Mouse (Mus musculus) hindbrain, embryonic 13.5 days (tissue): ENCODE data around the gene Arsb. TPM values are rescaled to one million over a fixed set of nuclear protein-coding genes. Genes with fewer than 3 reads are reported as not detected.

Source experiments
- ATAC-seq: fragments of 200-750 bp; cut with Nextera tagmentation; 2 replicates; pipeline ENCODE4 v1.8.0; 2017; ENCODE audit warnings: moderate TSS enrichment; ENCODE audit not compliant: low FRiP score
- H3K27ac ChIP-seq: fragments of 300-500 bp; sonication (generic); 2 replicates; pipeline ENCODE4 v1.5.1; 2015; ENCODE audit warnings: inconsistent platforms, mild to moderate bottlenecking, moderate library complexity
- H3K27me3 ChIP-seq: fragments of 300-500 bp; sonication (generic); 2 replicates; pipeline ENCODE4 v1.6.1; 2015; ENCODE audit warnings: mild to moderate bottlenecking, inconsistent platforms
- H3K36me3 ChIP-seq: fragments of 300-500 bp; sonication (generic); 2 replicates; pipeline ENCODE4 v1.6.1; 2015; ENCODE audit warnings: mild to moderate bottlenecking, inconsistent platforms
- H3K4me1 ChIP-seq: fragments of 300-500 bp; sonication (generic); replicated peaks from 2 replicates; pipeline ENCODE4 v1.6.1; 2015; ENCODE audit warnings: inconsistent platforms
- H3K4me2 ChIP-seq: fragments of 300-500 bp; sonication (generic); 2 replicates; pipeline ENCODE4 v1.6.1; 2015; ENCODE audit warnings: inconsistent platforms, mild to moderate bottlenecking, moderate library complexity
- H3K4me3 ChIP-seq: fragments of 300-500 bp; sonication (generic); 2 replicates; pipeline ENCODE4 v1.5.1; 2015; ENCODE audit warnings: mild to moderate bottlenecking, inconsistent platforms
- H3K9ac ChIP-seq: fragments of 300-500 bp; sonication (generic); 2 replicates; pipeline ENCODE4 v1.6.1; 2015; ENCODE audit warnings: mild to moderate bottlenecking, inconsistent platforms
- H3K9me3 ChIP-seq: fragments of 300-500 bp; sonication (generic); 2 replicates; pipeline ENCODE4 v1.6.1; 2016; ENCODE audit warnings: inconsistent platforms
- WGBS: fragments of 180-500 bp; shearing (Covaris S2); methylation state at CpG from one replicate; pipeline ENCODE4 v1.1.7; 2015; 5-methylcytosine and 5-hydroxymethylcytosine counted together
- polyA plus RNA-seq: library from polyadenylated mRNA; unstranded; fragments of >200 nt; fragmentation: Nextera tagmentation; extraction: Ambion mirVana; gene quantifications from 2 replicates; pipeline ENCODE4 v1.2.1, GENCODE M21; 2015

Gene Arsb
- polyA plus RNA-seq, 1 experiment from 2014 or later = 6.1 TPM

DNA sequence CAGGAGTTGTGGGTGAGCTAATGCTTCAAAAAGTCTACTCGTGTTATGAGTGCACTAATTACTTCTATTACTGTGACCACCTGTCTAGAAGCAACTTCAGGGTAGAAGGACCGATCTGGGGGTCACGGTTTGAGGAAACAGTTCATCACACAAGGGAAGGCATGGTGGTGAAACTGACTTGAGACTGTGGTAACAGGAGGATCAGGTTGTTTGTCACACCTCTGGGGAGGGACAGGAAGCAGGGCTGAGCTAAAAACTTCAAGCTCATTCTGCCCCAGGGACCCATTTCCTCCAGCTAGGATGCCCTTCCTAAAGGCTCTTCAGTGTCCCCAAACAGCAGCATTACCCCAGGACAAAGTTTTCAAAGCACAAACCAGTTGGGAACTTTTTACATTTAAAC lies 8.6 kb upstream of the Arsb start:
- 90% methylated on average over 3 of the region's 3 CpGs for WGBS
- ATAC-seq = no peak
- H3K9ac ChIP-seq = no peak overlapping the region

DNA sequence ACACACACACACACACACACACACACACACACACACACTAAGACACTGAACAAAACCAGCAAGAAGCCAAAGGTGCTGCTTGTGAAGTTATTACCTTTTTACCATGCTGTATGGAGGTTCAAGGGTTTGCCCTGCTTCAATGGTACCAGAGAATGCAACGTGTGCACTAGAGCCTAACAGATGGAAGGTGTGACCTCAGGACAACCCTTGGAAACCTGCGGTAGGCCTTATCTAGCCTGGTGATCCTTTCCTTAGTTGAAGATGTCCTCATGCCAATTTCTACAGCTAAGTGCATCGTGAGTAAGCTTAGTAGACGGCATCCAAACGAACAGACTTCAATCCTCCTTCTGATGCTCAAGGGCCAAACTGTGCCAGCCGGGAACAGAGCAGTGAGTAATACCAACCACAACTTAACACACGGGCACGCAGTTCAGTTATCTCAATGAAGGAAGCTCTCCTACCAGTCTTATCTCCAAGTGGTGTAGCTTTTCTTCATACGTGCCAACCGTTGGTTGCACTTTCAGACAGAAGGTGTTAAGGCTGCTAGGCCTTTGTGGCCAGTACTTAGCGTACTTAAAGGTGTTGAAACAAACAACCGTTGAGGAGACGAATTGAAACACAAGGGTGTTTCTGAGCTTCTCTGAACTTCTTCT lies 7.0 kb upstream of the Arsb start:
- H3K9ac ChIP-seq = no peak overlapping the region
- WGBS = 92% methylated on average over 13 of the region's 13 CpGs
- H3K27ac ChIP-seq = no peak overlapping the region
- H3K4me1 ChIP-seq = no peaks in the 10 kb centered on the region
- H3K36me3 ChIP-seq = no peaks in the 10 kb centered on the region
- no peak overlapping the region for H3K4me2 ChIP-seq
- no peak for ATAC-seq
- H3K27me3 ChIP-seq = 0 out of 2 replicates have a peak, but pooled peaks cover 3% of the 10 kb centered on the region
- no peak overlapping the region for H3K4me3 ChIP-seq
- no peaks in the 10 kb centered on the region for H3K9me3 ChIP-seq

More for the DNA sequence above, 8.6 kb upstream of the Arsb start:
- no peaks in the 10 kb centered on the region for H3K27me3 ChIP-seq
- H3K4me1 ChIP-seq = no peaks in the 10 kb centered on the region
- H3K36me3 ChIP-seq = no peaks in the 10 kb centered on the region
- no peak overlapping the region for H3K27ac ChIP-seq
- no peak overlapping the region for H3K4me2 ChIP-seq
- no peak overlapping the region for H3K4me3 ChIP-seq
- no peaks in the 10 kb centered on the region for H3K9me3 ChIP-seq

DNA sequence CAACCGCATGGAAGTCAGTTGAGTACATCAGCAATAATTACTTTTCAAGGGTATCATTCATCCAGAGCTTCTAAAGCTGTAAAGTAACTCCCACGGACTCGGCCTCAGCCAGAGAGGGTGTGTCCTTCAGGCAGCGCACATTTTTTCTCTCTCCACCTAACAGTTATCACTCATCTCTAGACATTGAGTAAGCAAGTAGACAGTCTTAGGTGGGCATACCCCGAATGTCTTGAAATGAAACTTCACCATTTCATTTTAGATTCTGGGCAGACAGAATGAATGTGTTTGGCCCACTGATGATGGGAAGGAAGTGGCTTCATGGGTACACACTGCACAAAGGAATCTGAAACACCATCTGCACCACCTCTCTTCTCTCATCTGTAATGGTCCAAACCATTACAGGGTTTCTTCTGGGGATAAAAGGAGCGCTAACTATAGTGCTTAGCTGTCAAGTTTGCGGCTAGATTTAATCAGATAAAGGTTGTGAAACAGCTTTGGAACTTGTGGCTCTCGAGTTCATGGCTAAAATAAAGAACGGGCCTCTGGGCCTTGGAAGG lies 321 bp upstream of the Arsb start:
- 34% methylated on average over 9 of the region's 9 CpGs for WGBS
- 0 out of 2 replicates have a peak, but pooled peaks have one; percentile 47 for ATAC-seq
- 0 out of 2 replicates have a peak, but pooled peaks cover 5% of the 10 kb centered on the region for H3K27me3 ChIP-seq

DNA sequence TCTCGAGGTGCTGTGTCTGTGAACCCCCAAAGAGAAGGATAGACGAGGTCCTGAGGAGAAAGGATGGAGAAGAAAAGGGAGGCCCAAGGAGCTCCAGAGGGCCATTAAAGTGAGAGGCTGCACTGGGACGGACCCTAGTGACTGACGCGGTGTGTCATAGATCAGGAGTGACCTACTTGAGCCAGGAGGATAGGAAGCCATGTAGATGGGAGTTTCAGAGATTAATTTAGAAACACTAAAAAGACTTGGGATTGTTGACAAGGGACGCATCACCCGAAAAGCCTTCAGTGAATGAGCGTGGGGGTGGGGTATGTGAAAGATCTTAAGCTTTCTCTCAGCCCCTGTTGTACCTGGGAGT lies 828 bp downstream of the Arsb start:
- Histone ChIP-seq H3K27ac (peak overlapping the region; percentile 91), H3K36me3 (no peaks in the 10 kb centered on the region), H3K4me3 (peak overlapping the region; percentile 62), H3K27me3 (0 out of 2 replicates have a peak, but pooled peaks cover 5% of the 10 kb centered on the region), H3K9me3 (no peaks in the 10 kb centered on the region), H3K4me1 (peaks cover 19% of the 10 kb centered on the region), H3K9ac (peak overlapping the region; percentile 88), H3K4me2 (peak overlapping the region; percentile 90)
- WGBS = 32% methylated on average over 8 of the region's 8 CpGs
- ATAC-seq = peak; percentile 65

More for the DNA sequence above, 321 bp upstream of the Arsb start:
- H3K4me3 ChIP-seq = peak overlapping the region; percentile 62
- H3K36me3 ChIP-seq = no peaks in the 10 kb centered on the region
- H3K9me3 ChIP-seq = no peaks in the 10 kb centered on the region
- peak overlapping the region; percentile 88 for H3K9ac ChIP-seq
- H3K4me2 ChIP-seq = peak overlapping the region; percentile 90
- H3K27ac ChIP-seq = peak overlapping the region; percentile 91
- H3K4me1 ChIP-seq = peaks cover 19% of the 10 kb centered on the region

DNA sequence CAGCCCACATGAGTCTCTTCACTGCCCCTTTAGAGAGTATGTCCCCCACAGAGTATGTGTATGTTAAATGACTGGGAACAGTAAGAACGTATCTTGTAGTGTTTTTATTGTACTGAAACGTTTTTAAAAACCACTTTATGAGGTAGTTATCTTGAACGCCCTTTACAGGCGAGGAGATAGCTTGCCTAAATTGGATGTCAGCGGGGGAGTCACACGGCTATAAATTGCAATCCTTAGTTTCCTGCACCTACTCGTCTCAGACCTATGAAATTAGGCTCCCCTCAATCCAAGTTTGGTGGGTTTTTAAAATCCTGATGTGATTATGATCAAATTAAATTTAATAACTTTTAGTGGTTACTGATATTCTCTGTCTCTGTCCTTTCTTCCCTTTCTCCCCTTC lies 1.4 kb downstream of the Arsb start:
- ATAC-seq = no peak
- Histone ChIP-seq H3K9me3 (no peaks in the 10 kb centered on the region), H3K4me2 (peak overlapping the region; percentile 90), H3K4me1 (peaks cover 19% of the 10 kb centered on the region), H3K9ac (0 out of 2 replicates have a peak overlapping the region, but pooled peaks have one; percentile 88), H3K27ac (no peak overlapping the region), H3K4me3 (peak overlapping the region; percentile 62), H3K36me3 (no peaks in the 10 kb centered on the region), H3K27me3 (0 out of 2 replicates have a peak, but pooled peaks cover 5% of the 10 kb centered on the region)
- 77% methylated on average over 7 of the region's 7 CpGs for WGBS

DNA sequence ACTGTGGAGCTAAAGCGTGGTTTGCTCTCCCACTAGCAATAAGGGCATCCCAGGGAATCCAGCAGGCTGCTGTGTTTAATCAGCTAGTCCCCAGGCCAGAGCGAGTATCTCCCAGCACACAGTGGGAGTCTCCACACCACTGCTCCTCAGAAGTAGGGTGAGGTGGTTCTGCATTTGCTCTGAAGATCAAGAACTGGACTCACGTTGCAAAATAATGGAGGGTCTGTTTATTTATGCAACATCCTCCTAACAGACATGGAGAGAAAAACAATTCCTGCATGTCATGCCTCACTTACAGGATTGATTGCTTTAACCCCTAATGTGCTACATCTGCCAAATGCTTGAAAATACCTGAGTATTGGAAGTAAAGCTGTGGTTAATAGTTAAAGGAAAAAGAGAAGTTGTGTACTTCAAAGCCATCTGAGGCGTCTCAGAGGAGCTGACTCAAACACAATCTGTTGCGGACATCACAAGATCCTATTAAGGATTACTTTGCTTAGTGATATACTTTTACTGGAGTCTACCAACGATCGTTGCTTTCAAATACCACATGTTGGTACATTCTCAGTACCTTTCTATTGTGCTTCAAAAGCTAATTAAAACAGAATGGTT lies 2.4 kb downstream of the Arsb start:
- H3K9me3 ChIP-seq = no peaks in the 10 kb centered on the region
- peaks cover 19% of the 10 kb centered on the region for H3K4me1 ChIP-seq
- no peak overlapping the region for H3K27ac ChIP-seq
- no peak overlapping the region for H3K4me2 ChIP-seq
- 70% methylated on average over 7 of the region's 7 CpGs for WGBS
- H3K27me3 ChIP-seq = 0 out of 2 replicates have a peak, but pooled peaks cover 5% of the 10 kb centered on the region
- H3K9ac ChIP-seq = no peak overlapping the region
- H3K4me3 ChIP-seq = no peak overlapping the region
- H3K36me3 ChIP-seq = no peaks in the 10 kb centered on the region
- no peak for ATAC-seq

DNA sequence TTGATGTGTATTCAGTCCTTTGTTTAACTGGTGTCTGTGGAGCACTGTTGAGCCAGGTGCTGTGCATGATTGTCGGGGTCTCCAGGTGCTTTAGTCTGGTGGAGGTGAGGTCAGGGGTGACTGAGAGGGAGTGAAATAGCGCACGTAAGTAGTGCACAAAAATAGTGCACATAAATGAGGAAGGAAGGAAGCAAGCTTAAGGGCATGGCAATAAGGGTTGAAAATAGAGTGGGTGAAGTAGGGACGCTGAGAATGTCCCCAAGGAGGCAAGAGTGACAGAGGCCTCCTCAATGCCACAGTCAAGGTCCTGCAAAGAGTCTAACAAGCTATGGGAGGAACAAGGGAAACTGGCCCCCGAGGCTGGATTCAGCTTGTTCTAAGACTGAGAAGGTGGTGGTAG lies 11.4 kb downstream of the Arsb start:
- WGBS = 90% methylated on average over 5 of the region's 5 CpGs
- Histone ChIP-seq H3K27ac (no peak overlapping the region), H3K27me3 (no peaks in the 10 kb centered on the region), H3K9ac (no peak overlapping the region), H3K4me3 (no peak overlapping the region), H3K36me3 (no peaks in the 10 kb centered on the region), H3K4me2 (no peak overlapping the region), H3K4me1 (0 out of 2 replicates have a peak, but pooled peaks cover 5% of the 10 kb centered on the region), H3K9me3 (no peaks in the 10 kb centered on the region)
- ATAC-seq = no peak

DNA sequence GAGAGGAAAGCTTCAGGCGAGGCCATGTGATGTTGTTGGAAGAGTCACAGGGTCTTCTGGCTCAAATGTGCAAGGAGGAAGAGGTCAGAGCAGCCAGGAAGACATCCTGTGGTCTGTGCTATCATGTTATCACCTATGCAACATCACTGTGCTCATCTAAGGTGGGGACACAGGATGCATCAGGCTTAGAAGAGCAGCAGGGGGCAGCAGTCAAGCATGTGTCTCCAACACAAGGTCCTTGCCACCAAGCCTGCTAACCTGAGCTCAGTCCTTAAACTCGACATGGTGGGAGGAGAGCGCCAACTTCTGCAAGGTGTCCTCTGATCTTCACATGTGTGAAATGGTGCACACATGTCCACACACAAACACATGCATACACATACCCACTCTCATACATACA lies 13.9 kb downstream of the Arsb start:
- H3K36me3 ChIP-seq = no peaks in the 10 kb centered on the region
- WGBS = 86% methylated on average over 3 of the region's 3 CpGs
- no peak overlapping the region for H3K9ac ChIP-seq
- H3K9me3 ChIP-seq = no peaks in the 10 kb centered on the region
- no peak overlapping the region for H3K4me2 ChIP-seq
- no peak overlapping the region for H3K4me3 ChIP-seq
- ATAC-seq = no peak
- H3K27me3 ChIP-seq = no peaks in the 10 kb centered on the region
- H3K27ac ChIP-seq = no peak overlapping the region
- 0 out of 2 replicates have a peak, but pooled peaks cover 6% of the 10 kb centered on the region for H3K4me1 ChIP-seq

DNA sequence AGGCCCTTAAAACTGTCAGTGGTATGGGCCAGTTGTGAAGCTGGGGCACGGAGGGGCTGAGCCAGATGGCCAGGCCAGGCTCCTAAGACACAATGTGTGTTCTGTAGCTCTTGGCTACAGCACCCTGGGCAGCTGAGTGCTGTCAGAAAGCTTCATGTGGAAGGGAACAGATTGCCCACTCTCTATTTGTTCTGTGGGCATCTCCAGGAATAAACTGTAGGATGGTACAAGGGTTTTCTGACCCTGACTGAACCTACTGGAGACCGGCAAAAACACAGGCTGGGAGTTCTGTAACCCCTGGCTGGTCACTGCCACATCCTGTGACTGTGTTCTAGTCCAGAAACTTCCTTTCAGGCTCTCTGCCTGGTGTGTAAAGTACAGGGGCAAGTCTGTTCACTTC lies 14.6 kb downstream of the Arsb start:
- H3K4me2 ChIP-seq = no peak overlapping the region
- H3K27ac ChIP-seq = no peak overlapping the region
- H3K27me3 ChIP-seq = no peaks in the 10 kb centered on the region
- H3K9ac ChIP-seq = no peak overlapping the region
- no peaks in the 10 kb centered on the region for H3K9me3 ChIP-seq
- no peaks in the 10 kb centered on the region for H3K36me3 ChIP-seq
- WGBS = 83% methylated on average over 2 of the region's 2 CpGs
- H3K4me1 ChIP-seq = 0 out of 2 replicates have a peak, but pooled peaks cover 6% of the 10 kb centered on the region
- H3K4me3 ChIP-seq = no peak overlapping the region
- no peak for ATAC-seq

DNA sequence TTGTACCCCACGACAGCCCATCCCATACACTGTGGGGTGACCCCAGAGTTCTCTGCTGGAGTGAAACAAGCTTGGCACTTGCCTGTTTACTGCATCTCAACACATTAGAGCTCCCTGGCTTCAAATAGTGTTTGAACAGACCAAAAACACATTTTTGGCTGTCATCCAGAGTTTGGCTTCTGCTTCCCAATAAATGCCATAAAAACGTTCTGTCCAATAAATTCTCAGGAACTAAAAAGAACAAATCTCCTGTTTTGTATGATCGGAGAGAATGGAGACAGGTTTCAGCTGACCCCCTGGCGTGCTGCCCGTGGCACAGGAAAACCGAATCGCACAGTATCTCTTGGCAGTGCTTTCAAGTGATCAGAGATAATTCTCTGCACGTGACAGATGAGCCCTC lies 16.2 kb downstream of the Arsb start:
- no peak overlapping the region for H3K4me3 ChIP-seq
- H3K4me1 ChIP-seq = 0 out of 2 replicates have a peak, but pooled peaks cover 6% of the 10 kb centered on the region
- H3K9ac ChIP-seq = no peak overlapping the region
- ATAC-seq = no peak
- H3K9me3 ChIP-seq = no peaks in the 10 kb centered on the region
- H3K27me3 ChIP-seq = no peaks in the 10 kb centered on the region
- no peak overlapping the region for H3K27ac ChIP-seq
- H3K4me2 ChIP-seq = no peak overlapping the region
- no peaks in the 10 kb centered on the region for H3K36me3 ChIP-seq
- WGBS = 72% methylated on average over 8 of the region's 8 CpGs

DNA sequence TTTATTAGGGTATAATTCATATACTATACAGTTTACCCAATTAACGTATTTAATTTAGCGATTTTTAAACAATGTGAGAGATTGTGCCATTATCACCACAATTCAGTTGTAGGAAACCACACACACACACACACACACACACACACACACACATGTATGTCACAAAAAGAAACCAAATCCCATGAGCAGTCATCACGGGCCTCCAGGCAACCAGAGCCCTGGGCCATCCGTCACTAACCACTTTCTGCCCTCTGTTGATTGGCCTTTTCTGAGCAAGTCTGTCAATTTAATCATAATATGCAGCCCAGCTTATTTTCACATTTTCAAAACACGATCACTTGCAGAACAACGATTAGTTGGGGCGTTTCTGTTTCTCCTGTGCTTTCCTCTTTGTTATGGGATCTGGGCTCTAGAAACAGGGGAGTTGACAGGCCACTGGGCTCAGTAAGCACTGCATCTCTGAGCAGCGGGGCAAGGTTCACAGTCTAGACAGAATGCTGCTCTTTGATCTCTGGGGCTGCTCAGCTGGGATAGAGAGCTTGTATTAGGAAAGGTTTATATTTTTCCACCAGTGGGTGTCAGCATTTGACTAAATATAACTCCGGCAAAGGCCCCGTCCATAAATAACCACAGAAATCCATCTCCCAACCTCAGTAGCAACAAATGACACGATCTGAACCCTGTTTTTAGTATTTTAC lies 21.7 kb downstream of the Arsb start:
- ATAC-seq = peak; percentile 72
- Histone ChIP-seq H3K9ac (no peak overlapping the region), H3K4me1 (no peaks in the 10 kb centered on the region), H3K4me2 (no peak overlapping the region), H3K4me3 (no peak overlapping the region), H3K36me3 (no peaks in the 10 kb centered on the region), H3K27ac (no peak overlapping the region), H3K27me3 (no peaks in the 10 kb centered on the region), H3K9me3 (no peaks in the 10 kb centered on the region)
- 51% methylated on average over 11 of the region's 11 CpGs for WGBS

DNA sequence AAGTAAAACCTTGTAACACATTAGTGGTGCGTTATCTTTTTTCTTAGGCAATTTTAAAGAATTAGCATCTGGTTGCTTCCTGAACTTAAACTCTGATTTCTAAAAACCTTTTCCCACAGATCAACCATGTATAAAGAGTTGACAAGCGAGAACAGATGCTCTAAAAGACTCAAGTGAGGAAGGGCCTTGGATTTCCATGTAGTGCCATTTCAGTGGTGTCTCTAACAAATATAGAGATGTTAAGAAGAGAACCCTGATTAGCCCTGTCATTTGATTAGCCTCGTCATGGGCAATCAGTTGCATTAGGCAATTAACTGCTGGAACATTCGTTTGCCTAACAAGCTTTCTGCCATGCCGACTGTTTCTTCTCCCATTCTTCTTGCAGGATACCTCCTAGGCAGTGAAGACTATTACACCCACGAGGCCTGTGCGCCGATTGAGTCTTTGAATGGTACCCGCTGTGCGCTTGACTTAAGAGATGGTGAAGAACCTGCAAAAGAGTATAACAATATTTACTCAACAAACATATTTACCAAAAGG lies 22.3 kb downstream of the Arsb start:
- H3K27me3 ChIP-seq = no peaks in the 10 kb centered on the region
- ATAC-seq = peak; percentile 61; the same call in 1 of the 2 replicates
- no peaks in the 10 kb centered on the region for H3K9me3 ChIP-seq
- H3K4me3 ChIP-seq = no peak overlapping the region
- no peaks in the 10 kb centered on the region for H3K4me1 ChIP-seq
- no peaks in the 10 kb centered on the region for H3K36me3 ChIP-seq
- no peak overlapping the region for H3K27ac ChIP-seq
- H3K4me2 ChIP-seq = no peak overlapping the region
- no peak overlapping the region for H3K9ac ChIP-seq
- 74% methylated on average over 10 of the region's 10 CpGs for WGBS
